Mouse (Mus musculus): ENCODE measurements at regions not wholly inside any gene's neighbourhood (a gene's known extent, or its start where the extent isn't known, plus 50 kb on each side); places are given as distances from the start of the nearest gene placed in this dataset.

DNA sequence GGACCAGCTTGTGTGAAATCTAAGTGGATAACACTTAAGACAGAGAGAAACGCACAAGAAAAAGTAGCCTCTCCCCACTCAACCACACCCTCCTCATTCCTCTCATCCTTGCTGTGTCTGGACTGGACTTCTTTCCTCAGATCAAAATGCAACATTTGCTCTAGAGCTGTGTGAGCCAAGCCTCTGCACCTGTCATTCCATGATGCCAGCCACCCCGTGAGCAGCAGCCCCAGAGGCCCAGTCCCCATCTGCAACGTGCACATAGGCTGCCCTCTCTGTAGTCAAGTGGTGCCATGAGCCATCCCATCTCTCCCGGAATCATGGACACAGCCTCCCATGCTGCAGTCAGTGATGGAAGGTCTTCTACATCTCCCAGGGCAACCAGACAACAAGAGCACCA lies 55.1 kb upstream of the Gpc1 start:
- no peak for DNase-seq (ENCODE audit: low read depth, low spot score)

- DNase-seq (ENCODE audit: low read depth, low spot score): no peak
These were observed 55.5 kb upstream of the Gpc1 start for GRCm38 (mm10) chr1:92775908-92776307.

DNA sequence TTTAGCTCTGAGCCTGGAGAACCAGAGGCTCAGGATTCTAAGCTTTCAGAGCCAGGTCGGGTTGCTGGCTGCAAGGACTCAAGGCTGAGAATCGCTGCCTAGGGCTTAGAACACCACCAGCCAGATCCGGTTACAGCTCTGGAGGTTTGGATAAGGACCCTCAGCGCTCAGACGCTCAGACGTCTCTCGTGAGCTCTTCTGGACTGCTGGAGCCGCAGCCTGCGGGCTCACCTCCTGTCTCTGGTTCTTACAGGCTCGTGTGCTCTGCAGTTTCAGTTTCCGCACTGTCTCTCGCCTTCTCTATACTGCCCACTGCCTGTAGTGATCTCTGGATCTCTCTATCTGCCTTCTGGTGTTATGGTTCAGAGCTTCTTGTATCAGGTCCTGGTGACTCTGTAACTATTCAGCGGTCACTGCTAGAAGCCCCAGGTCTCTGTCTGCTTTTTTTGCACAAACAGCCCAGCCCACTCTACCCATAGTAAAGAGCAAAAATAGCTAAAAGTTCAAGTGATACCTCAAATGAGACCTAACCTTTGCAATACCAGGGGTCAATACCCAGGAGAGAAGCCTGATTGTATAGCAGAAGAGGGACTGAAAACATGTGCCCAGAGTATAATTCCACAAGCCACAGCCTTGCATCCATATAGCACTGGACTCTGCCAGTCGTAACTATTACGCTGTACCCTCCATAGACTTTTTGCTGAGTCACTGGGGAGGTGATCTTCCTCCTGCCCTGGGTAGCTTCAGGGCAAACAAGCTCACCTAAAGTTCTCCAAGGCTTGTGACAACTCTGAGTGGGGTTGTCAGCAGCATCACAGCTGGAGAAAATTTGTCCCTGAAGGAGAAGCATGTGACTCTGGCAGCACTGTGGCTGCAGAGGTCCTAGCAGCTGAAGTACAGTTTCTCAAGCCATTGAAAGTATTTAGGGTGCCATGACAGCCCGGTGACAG lies 56.4 kb upstream of the Gpc1 start:
- peak; percentile 71 for DNase-seq (ENCODE audit: low read depth, low spot score)

DNA sequence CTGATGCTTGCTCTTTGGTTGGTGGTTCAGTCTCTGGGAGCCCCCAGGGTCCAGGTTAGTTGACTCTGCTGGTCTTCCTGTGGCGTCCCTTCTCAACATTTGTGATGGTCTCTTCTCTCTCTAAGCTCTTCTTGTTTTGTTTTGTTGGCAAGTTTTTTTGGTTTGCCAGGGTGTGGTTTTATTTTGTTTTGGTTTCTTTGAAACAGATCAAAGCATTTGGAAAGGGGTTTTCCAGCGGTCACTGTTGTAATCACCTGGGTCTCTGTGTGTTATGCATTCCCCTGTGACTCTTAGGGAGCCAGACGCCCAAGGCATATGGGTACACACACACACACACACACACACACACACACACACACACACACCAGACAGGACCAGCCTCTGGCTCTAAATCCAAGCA lies 57.4 kb upstream of the Gpc1 start:
- no peak for DNase-seq (ENCODE audit: low read depth, low spot score)

- no peak for DNase-seq (ENCODE audit: low read depth, low spot score)
These were observed 58.7 kb upstream of the Gpc1 start for GRCm38 (mm10) chr1:92772784-92773113.

GRCm38 (mm10) chr1:92772101-92772783 lies 59.2 kb upstream of the Gpc1 start:
- peak; percentile 70 for DNase-seq (ENCODE audit: low read depth, low spot score)

- no peak for DNase-seq (ENCODE audit: low read depth, low spot score)
These were observed 61.7 kb upstream of the Gpc1 start for GRCm38 (mm10) chr1:92769696-92770095.

DNA sequence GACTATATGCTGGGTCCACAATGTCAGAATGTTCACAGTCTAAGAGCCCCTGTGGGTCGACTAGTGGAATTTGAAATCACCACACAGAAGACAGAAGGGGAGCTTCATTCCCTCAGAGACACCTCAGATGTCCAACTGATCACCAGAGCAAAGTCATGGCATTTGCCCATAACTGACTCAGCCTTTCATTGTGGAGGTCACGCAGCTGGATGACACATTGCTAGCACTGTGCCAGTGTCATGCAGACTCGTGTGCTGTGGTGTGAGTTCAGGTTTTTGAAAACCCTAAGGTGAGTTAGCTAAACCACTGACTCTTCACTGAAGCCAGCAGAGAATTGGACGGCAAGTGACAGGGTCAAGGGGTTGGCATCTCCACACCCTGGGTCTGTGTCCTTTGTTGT lies 62.3 kb upstream of the Gpc1 start:
- no peak for DNase-seq (ENCODE audit: low read depth, low spot score)

DNA sequence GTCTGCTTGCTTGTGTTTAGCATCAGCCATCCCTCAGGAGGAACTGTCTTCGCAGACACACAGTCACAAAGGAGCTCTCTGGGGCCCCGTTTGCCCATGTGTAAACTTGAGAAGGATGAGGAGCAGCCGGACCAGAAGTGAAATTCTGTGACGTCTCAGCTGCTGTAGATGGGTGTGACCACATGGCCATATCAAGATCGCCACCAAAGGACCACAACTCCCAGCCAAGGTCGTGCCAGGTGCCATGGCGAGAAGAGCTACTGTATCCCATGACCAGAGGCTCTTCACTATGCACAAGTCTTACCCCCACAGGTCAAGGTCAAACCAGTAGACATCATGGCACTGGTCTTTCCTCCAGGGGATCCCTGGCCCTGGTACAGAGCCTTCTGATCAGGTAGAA lies 64.9 kb upstream of the Gpc1 start:
- DNase-seq (ENCODE audit: low read depth, low spot score): no peak

GRCm38 (mm10) chr1:92754793-92755488 lies 76.5 kb upstream of the Gpc1 start:
- DNase-seq (ENCODE audit: low read depth, low spot score): no peak

GRCm38 (mm10) chr1:92751700-92752136 lies 79.7 kb upstream of the Gpc1 start:
- DNase-seq (ENCODE audit: low read depth, low spot score): no peak

GRCm38 (mm10) chr1:92749475-92749874 lies 82.0 kb upstream of the Gpc1 start:
- DNase-seq (ENCODE audit: low read depth, low spot score): no peak

DNA sequence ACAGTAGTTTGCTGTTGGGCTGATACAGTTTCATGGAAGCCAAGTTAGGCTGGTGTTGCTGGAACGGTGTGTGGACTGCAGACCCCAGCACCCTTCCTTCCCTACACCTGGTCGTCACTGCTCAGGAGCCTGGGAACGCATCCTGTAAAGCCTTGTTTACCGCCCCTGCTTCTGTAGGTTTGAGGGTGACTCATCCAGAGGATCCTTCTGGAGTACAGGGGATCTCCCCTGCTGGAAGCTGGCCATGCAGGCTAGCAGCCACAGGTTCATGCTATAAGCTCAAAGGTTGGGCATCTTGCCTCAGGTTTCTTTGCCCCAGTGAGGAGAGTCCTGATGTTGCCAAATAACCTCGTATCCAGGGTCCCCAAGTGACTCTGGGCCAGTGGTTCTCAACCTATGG lies 86.2 kb upstream of the Gpc1 start:
- no peak for DNase-seq (ENCODE audit: low read depth, low spot score)

DNA sequence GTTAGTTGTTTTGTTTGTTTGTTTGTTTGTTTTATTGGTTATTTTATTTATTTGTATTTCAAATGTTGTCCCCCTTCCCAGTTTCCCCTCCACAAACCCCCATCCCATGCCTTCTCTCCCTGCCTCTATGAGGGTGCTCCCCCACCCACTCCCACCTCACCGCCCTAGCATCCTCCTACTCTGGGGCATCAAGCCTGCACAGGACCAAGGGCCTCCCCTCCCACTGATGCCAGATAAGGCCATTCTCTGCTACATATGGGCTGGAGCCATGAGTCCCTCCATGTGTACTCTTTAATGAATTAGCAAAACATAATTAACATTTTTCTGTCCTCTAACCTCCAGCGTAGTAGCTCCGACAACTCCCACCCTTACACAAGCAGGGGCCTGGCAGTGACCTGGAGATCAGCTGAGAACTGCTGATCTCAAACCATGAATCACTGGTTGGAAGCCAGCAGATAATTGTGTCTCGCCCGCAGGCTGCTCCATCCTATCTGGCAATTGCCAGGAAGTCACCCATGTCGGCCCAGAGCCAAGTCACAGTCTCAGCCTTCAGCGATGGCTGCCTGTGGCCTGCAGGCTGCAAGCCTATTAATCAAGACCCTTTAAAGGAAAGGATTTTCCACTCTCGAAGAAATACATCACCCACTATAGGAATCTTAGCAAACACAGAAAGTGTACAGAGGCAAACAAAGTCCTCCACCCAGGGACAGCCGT lies 86.8 kb upstream of the Gpc1 start:
- DNase-seq (ENCODE audit: low read depth, low spot score): no peak

DNA sequence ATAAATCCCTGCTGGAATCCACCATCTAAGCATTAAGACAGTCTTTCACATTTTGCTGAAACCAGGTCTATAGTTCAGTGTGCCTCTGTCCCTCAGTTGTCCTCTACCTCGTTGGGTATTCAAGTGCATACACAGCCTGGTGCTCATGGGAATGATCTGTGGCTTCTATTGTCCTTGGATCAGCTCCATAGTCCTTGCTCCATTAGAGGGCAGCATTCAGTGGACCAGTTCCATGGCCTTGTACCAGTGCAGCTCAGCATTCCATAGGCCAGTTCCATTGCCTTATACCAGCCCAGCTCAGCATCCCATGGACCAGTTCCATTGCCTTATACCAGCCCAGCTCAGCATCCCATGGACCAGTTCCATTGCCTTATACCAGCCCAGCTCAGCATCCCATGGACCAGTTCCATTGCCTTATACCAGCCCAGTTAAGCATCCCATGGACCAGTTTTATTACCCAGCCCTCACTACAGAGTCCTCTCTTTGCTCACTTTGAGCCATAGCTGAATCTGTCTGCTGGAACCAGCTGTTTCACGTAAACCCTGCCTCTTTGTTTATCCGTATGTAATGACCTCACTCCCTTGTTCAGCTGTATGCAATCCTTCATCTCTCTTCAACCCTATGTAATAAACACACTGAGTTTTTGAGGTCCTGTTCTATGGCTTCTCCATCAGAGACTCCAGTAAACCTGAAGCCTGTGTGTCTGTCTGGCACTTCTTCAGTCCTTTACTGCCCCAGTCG lies 88.4 kb upstream of the Gpc1 start:
- no peak for DNase-seq (ENCODE audit: low read depth, low spot score)

- no peak for DNase-seq (ENCODE audit: low read depth, low spot score)
These were observed 89.1 kb upstream of the Gpc1 start for GRCm38 (mm10) chr1:92742300-92742699.

DNA sequence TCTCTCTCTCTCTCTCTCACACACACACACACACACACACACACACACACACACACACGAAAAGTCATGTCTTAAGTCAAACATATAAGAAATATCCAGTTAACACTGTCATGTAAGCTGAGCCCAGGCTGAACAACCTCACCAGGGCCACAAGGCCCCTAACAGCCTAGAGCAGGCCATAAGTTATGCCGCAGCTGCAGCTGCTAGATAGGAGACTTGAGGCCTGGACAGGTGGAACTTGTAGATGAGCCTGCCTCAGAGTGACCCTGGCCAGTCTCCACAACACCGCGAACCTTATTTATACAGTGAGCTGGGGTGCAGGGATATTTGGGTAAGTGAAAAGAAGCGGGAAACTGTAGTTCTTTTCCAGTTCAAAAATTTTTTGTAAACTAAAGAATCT lies 90.4 kb upstream of the Gpc1 start:
- DNase-seq (ENCODE audit: low read depth, low spot score): no peak

DNA sequence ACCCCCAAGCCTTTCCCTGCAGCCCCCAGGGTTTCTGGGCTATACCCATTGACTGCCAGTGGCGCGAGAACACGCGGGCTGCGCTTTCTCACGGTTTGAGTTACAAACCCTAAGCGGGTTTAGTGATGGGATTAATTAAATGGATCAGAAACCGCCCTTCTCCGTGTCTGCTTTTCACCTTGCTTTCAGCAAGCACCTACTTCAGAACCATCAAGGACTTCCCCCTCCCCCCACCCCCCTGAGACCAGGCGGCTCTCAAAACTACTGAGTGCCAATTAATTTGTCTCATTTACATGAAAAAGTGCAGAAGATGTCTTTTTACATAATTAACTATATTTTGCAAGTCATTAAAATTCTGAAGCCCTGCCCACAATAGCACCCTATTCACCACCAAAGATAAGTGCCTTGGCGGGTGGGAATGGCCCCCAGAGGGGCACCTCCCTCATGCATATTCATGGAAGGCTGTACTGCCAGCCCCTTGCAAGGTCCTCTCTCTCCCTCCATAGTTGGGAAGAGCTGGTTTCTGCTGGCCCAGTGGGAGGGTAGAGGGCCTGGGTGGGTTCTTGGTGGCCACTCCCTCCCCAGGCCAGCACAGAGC lies 89.1 kb upstream of the Otos start:
- no peak for DNase-seq (ENCODE audit: low read depth, low spot score)

- no peak for DNase-seq (ENCODE audit: low read depth, low spot score)
These were observed 87.8 kb upstream of the Otos start for GRCm38 (mm10) chr1:92736411-92736810.

DNA sequence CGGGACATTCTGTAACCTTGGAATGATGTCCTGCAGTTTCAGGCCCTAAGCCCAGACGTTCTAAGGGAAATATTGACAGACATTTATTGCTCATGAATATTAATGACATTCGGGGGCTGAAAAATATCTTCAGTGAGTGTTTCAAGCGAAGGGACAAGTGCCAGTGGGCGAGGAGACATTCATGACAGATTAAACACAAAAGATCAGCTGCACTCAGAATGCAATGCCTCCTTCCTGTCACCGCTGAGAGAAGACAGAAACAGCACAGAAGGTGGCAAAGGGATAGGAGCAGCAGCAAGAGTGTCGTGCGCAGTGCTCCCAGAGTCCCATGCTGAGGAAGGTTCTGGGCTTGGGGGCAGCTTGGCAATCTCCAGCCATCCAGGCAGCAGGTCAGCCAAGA lies 85.1 kb upstream of the Otos start:
- DNase-seq (ENCODE audit: low read depth, low spot score): no peak

Measured in skeletal muscle tissue, adult 2 months (tissue).